Mouse (Mus musculus) lung, postnatal 0 days (tissue): ENCODE measurements at regions not wholly inside any gene's neighbourhood (a gene's known extent, or its start where the extent isn't known, plus 50 kb on each side); places are given as distances from the start of the nearest gene placed in this dataset.

Experiments
- ATAC-seq: fragments of 200-750 bp; cut with Nextera tagmentation; 2 replicates; pipeline ENCODE4 v1.8.0; 2017; ENCODE audit warnings: moderate library complexity
- DNase-seq: peaks from one replicate; pipeline ENCODE4 v3.0.0-alpha.2; 2016; ENCODE audit warnings: low spot score
- H3K27ac ChIP-seq: fragments of 300-500 bp; sonication (generic); 2 replicates; pipeline ENCODE4 v1.5.1; 2014; ENCODE audit warnings: antibody characterized with exemption, mild to moderate bottlenecking, low read length, mixed read lengths
- H3K27me3 ChIP-seq: fragments of 300-500 bp; sonication (generic); replicated peaks from 2 replicates; pipeline ENCODE4 v1.6.1; 2014; ENCODE audit warnings: low read length, mixed read lengths; ENCODE audit not compliant: insufficient read depth
- H3K36me3 ChIP-seq: fragments of 300-500 bp; sonication (generic); 2 replicates; pipeline ENCODE4 v1.6.1; 2014; ENCODE audit warnings: low read length, mixed read lengths; ENCODE audit not compliant: insufficient read depth
- H3K4me1 ChIP-seq: fragments of 300-500 bp; sonication (generic); 2 replicates; pipeline ENCODE4 v1.6.1; 2014; ENCODE audit warnings: antibody characterized with exemption, low read depth, low read length, mixed read lengths; ENCODE audit not compliant: insufficient read depth
- H3K4me2 ChIP-seq: fragments of 300-500 bp; sonication (generic); replicated peaks from 2 replicates; pipeline ENCODE4 v1.6.1; 2014; ENCODE audit warnings: low read depth, mild to moderate bottlenecking, low read length, moderate library complexity, mixed read lengths
- H3K4me3 ChIP-seq: fragments of 300-500 bp; sonication (generic); 2 replicates; pipeline ENCODE4 v1.5.1; 2014; ENCODE audit warnings: low read depth, low read length
- H3K9ac ChIP-seq: fragments of 300-500 bp; sonication (generic); replicated peaks from 2 replicates; pipeline ENCODE4 v1.6.1; 2014; ENCODE audit warnings: low read depth, mild to moderate bottlenecking
- H3K9me3 ChIP-seq: fragments of 300-500 bp; sonication (generic); 2 replicates; pipeline ENCODE4 v1.6.1; 2016; ENCODE audit warnings: low read length, mixed read lengths
- CTCF ChIP-seq: IDR thresholded peaks from 2 replicates; pipeline ENCODE4 v1.5.1; 2016; ENCODE audit warnings: antibody characterized with exemption, mild to moderate bottlenecking
- EP300 ChIP-seq: IDR thresholded peaks from 2 replicates; pipeline ENCODE4 v1.6.1; 2016; ENCODE audit warnings: antibody characterized with exemption, mild to moderate bottlenecking, control low read depth
- WGBS: fragments of 180-500 bp; shearing (Covaris S2); extraction: QIAGEN DNeasy Blood & Tissue Kit; methylation state at CpG from one replicate; pipeline ENCODE4 v1.1.7; 2014; 5-methylcytosine and 5-hydroxymethylcytosine counted together

- TF ChIP-seq EP300 (no peak), CTCF (no peak)
- no peaks in the 10 kb centered on the region for H3K36me3 ChIP-seq
- H3K9ac ChIP-seq: no peak overlapping the region
- H3K4me2 ChIP-seq: no peak overlapping the region
- no peaks in the 10 kb centered on the region for H3K4me1 ChIP-seq
- ATAC-seq (0 out of 2 replicates have a peak, but pooled peaks have one; percentile 28), DNase-seq (no peak)
- WGBS: 44% methylated on average over 4 of the region's 4 CpGs
- no peaks in the 10 kb centered on the region for H3K9me3 ChIP-seq
- H3K27me3 ChIP-seq: no peaks in the 10 kb centered on the region
- no peak overlapping the region for H3K27ac ChIP-seq
- no peak overlapping the region for H3K4me3 ChIP-seq
These were observed 50.3 kb upstream of the Ankrd55 start for GRCm38 (mm10) chr13:112237917-112238316.
